Mouse (Mus musculus): ENCODE measurements at regions not wholly inside any gene's neighbourhood (a gene's known extent, or its start where the extent isn't known, plus 50 kb on each side); places are given as distances from the start of the nearest gene placed in this dataset.

- no peak for DNase-seq (ENCODE audit: low spot score in 2 of 2)
These were observed 800.3 kb upstream of the Lrrc6 start for GRCm38 (mm10) chr15:67301024-67301423.

- no peak for DNase-seq (ENCODE audit: low spot score in 2 of 2)
These were observed 794.1 kb upstream of the Lrrc6 start for GRCm38 (mm10) chr15:67294797-67295196.

- no peak for DNase-seq (ENCODE audit: low spot score in 2 of 2)
These were observed 789.0 kb upstream of the Lrrc6 start for GRCm38 (mm10) chr15:67289749-67290148.

- no peak for DNase-seq (ENCODE audit: low spot score in 2 of 2)
These were observed 784.2 kb upstream of the Lrrc6 start for GRCm38 (mm10) chr15:67284941-67285340.

GRCm38 (mm10) chr15:67283275-67283972, 782.7 kb upstream of the Lrrc6 start:
- no peak for DNase-seq (ENCODE audit: low spot score in 2 of 2)

- DNase-seq (ENCODE audit: low spot score in 2 of 2), result no peak
These were observed 778.2 kb upstream of the Lrrc6 start for GRCm38 (mm10) chr15:67278869-67279268.

- DNase-seq (ENCODE audit: low spot score in 2 of 2), result no peak
These were observed 774.3 kb upstream of the Lrrc6 start for GRCm38 (mm10) chr15:67275058-67275457.

- DNase-seq (ENCODE audit: low spot score in 2 of 2), result no peak
These were observed 771.7 kb upstream of the Lrrc6 start for GRCm38 (mm10) chr15:67272397-67272796.

GRCm38 (mm10) chr15:67263723-67264122, 763.0 kb upstream of the Lrrc6 start:
- DNase-seq (ENCODE audit: low spot score in 2 of 2), result no peak

GRCm38 (mm10) chr15:67263313-67263712, 762.6 kb upstream of the Lrrc6 start:
- DNase-seq (ENCODE audit: low spot score in 2 of 2), result no peak

- DNase-seq (ENCODE audit: low spot score in 2 of 2), result no peak
These were observed 761.6 kb upstream of the Lrrc6 start for GRCm38 (mm10) chr15:67262269-67262668.

- no peak for DNase-seq (ENCODE audit: low spot score in 2 of 2)
These were observed 760.0 kb upstream of the Lrrc6 start for GRCm38 (mm10) chr15:67260666-67261065.

GRCm38 (mm10) chr15:67249147-67249546, 748.4 kb upstream of the Lrrc6 start:
- no peak for DNase-seq (ENCODE audit: low spot score in 2 of 2)

GRCm38 (mm10) chr15:67248471-67248870, 747.8 kb upstream of the Lrrc6 start:
- no peak for DNase-seq (ENCODE audit: low spot score in 2 of 2)

GRCm38 (mm10) chr15:67245658-67246268, 745.1 kb upstream of the Lrrc6 start:
- DNase-seq (ENCODE audit: low spot score in 2 of 2), result no peak

GRCm38 (mm10) chr15:67244908-67245657, 744.4 kb upstream of the Lrrc6 start:
- DNase-seq (ENCODE audit: low spot score in 2 of 2), result no peak

- no peak for DNase-seq (ENCODE audit: low spot score in 2 of 2)
These were observed 734.5 kb upstream of the Lrrc6 start for GRCm38 (mm10) chr15:67235107-67235785.

- no peak for DNase-seq (ENCODE audit: low spot score in 2 of 2)
These were observed 728.6 kb upstream of the Lrrc6 start for GRCm38 (mm10) chr15:67229359-67229758.

GRCm38 (mm10) chr15:67228633-67229032, 727.9 kb upstream of the Lrrc6 start:
- DNase-seq (ENCODE audit: low spot score in 2 of 2), result no peak

- DNase-seq (ENCODE audit: low spot score in 2 of 2), result no peak
These were observed 726.9 kb upstream of the Lrrc6 start for GRCm38 (mm10) chr15:67227456-67228164.

- peak in 1 of 2 experiments; percentile 26 for DNase-seq (ENCODE audit: low spot score in 2 of 2)
These were observed 726.2 kb upstream of the Lrrc6 start for GRCm38 (mm10) chr15:67226900-67227299.
